Mouse (Mus musculus): ENCODE results near the gene Slc9a5.

DNA sequence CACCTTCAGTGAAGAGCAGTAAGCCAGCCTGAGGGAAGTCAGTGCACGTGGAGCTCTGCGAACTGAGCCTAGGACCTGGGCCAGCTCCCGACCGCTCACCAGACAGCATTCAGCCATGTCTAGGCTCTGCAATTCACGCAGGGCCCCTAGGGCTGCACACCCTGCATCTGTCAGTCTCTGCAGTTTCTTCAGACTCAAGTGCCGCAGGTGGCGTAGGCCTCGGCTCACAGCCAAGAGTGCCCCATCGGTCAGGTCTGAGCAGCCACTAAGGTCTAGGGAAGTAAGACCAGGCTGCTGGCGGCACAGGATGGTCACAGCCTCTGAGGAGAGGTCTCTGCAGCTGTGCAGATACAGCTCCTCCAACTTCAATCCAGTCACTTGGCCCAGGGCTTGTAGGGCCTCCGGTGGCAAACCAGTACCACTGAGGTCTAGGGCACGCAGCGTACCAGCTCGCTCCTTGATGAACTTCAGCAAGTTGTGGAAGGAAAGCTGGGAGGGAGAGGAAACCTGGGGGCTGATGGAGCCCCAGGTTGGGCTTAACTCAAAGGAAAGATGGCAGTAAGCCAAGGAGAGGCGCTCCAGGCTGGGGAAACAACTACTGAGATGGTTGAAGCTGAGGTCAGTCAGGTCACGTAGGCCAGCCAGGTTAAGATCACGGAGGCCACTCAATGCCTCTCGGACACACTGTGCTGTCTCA lies 33.4 kb upstream of the Slc9a5 start:
- TF ChIP-seq POLR2A (IDR thresholded peaks at IDR 0.05; ENCODE audit: insufficient read depth, low read depth, low read length) (no peak), EP300 (IDR thresholded peaks at IDR 0.05; ENCODE audit: insufficient read depth, low read depth, low read length) (no peak)

Data from heart, adult 2 months (tissue).